Mouse (Mus musculus): ENCODE results near the gene Fbp1.

GRCm38 (mm10) chr13:62879411-62879810 is 8.7 kb downstream of the Fbp1 start:
- TF ChIP-seq CTCF (IDR thresholded peaks at IDR 0.05; ENCODE audit: low read depth) (no peak), EP300 (IDR thresholded peaks at IDR 0.05; ENCODE audit: low read depth) (no peak)

Measured in liver, postnatal 0 days (tissue).